Mouse (Mus musculus) hematopoietic stem cell, adult 5-6 weeks (primary cell): Measurements from ENCODE around the gene B4galt5. TPM values are rescaled to one million over a fixed set of nuclear protein-coding genes. Genes with fewer than 3 reads are reported as not detected.

Experiments
- ATAC-seq, 2 experiments: fragments of 125-278 bp in 1 of 2; replicated peaks in 1 of 2; 2 replicates each; pipeline ENCODE4 v1.8.0; 2016 to 2017; ENCODE audit warnings: inconsistent platforms in 2 of 2, mild to moderate bottlenecking in 2 of 2, moderate number of reproducible peaks in 2 of 2, low read depth in 1 of 2, moderate TSS enrichment in 1 of 2; ENCODE audit not compliant: low FRiP score in 2 of 2, poor library complexity in 2 of 2, severe bottlenecking in 2 of 2, insufficient read depth in 1 of 2, low TSS enrichment in 1 of 2
- total RNA-seq: library from RNA; stranded (forward); fragments of 172-1452, 232-1000 nt; gene quantifications from 2 replicates; pipeline ENCODE4 v1.2.3, GENCODE M21; 2017

The B4galt5 gene
- total RNA-seq, 1 experiment from 2014 or later, result 21.1 TPM

GRCm38 (mm10) chr2:167343369-167344140, 5.4 kb downstream of the B4galt5 start:
- ATAC-seq, result no peak

- no peak for ATAC-seq
These were observed 6.1 kb downstream of the B4galt5 start for GRCm38 (mm10) chr2:167342876-167343275.

- ATAC-seq, result no peak
These were observed 11.4 kb downstream of the B4galt5 start for GRCm38 (mm10) chr2:167337580-167337979.

GRCm38 (mm10) chr2:167337214-167337512, 11.8 kb downstream of the B4galt5 start:
- ATAC-seq, result no peak

- ATAC-seq, result no peak
These were observed 12.4 kb downstream of the B4galt5 start for GRCm38 (mm10) chr2:167336384-167337213.

GRCm38 (mm10) chr2:167335066-167335465, 13.9 kb downstream of the B4galt5 start:
- peak; percentile 79 to 89 for ATAC-seq

GRCm38 (mm10) chr2:167334312-167334711, 14.7 kb downstream of the B4galt5 start:
- no peak for ATAC-seq

GRCm38 (mm10) chr2:167333450-167333849, 15.5 kb downstream of the B4galt5 start:
- ATAC-seq, result no peak

GRCm38 (mm10) chr2:167332336-167332987, 16.5 kb downstream of the B4galt5 start:
- no peak for ATAC-seq

GRCm38 (mm10) chr2:167331432-167331921, 17.5 kb downstream of the B4galt5 start:
- no peak for ATAC-seq

GRCm38 (mm10) chr2:167330581-167330980, 18.4 kb downstream of the B4galt5 start:
- no peak for ATAC-seq

- no peak for ATAC-seq
These were observed 19.3 kb downstream of the B4galt5 start for GRCm38 (mm10) chr2:167329478-167330262.

GRCm38 (mm10) chr2:167328340-167328739, 20.6 kb downstream of the B4galt5 start:
- ATAC-seq, result no peak

- no peak for ATAC-seq
These were observed 22.4 kb downstream of the B4galt5 start for GRCm38 (mm10) chr2:167326582-167326981.

GRCm38 (mm10) chr2:167324151-167324930, 24.6 kb downstream of the B4galt5 start:
- ATAC-seq, result no peak

- no peak for ATAC-seq
These were observed 25.9 kb downstream of the B4galt5 start for GRCm38 (mm10) chr2:167323116-167323515.

GRCm38 (mm10) chr2:167321372-167321771, 27.6 kb downstream of the B4galt5 start:
- ATAC-seq, result no peak
